Mouse (Mus musculus) heart, embryonic 16.5 days (tissue): ENCODE measurements around the gene Dnajc28. TPM values are rescaled to one million over a fixed set of nuclear protein-coding genes. Genes with fewer than 3 reads are reported as not detected.

Source experiments
- ATAC-seq: fragments of 200-750 bp; cut with Nextera tagmentation; replicated peaks from 2 replicates; pipeline ENCODE4 v1.8.0; 2017; ENCODE audit warnings: moderate number of reproducible peaks; ENCODE audit not compliant: insufficient read depth, low FRiP score; ENCODE audit errors: extremely low read depth
- H3K27ac ChIP-seq: fragments of 300-500 bp; sonication (generic); 2 replicates; pipeline ENCODE4 v1.5.1; 2014; ENCODE audit warnings: mild to moderate bottlenecking, low read length, control low read depth, moderate library complexity
- H3K27me3 ChIP-seq: fragments of 300-500 bp; sonication (generic); 2 replicates; pipeline ENCODE4 v1.6.1; 2014; ENCODE audit warnings: low read length, mixed read lengths; ENCODE audit not compliant: control insufficient read depth, insufficient read depth
- H3K36me3 ChIP-seq: fragments of 300-500 bp; sonication (generic); 2 replicates; pipeline ENCODE4 v1.6.1; 2014; ENCODE audit not compliant: control insufficient read depth, insufficient read depth
- H3K4me1 ChIP-seq: fragments of 300-500 bp; sonication (generic); 2 replicates; pipeline ENCODE4 v1.6.1; 2014; ENCODE audit warnings: low read length, mixed read lengths; ENCODE audit not compliant: control insufficient read depth, insufficient read depth
- H3K4me2 ChIP-seq: fragments of 300-500 bp; sonication (generic); 2 replicates; pipeline ENCODE4 v1.6.1; 2014; ENCODE audit warnings: low read depth, mild to moderate bottlenecking, control low read depth, low read length
- H3K4me3 ChIP-seq: fragments of 300-500 bp; sonication (generic); 2 replicates; pipeline ENCODE4 v1.5.1; 2014; ENCODE audit warnings: mild to moderate bottlenecking, control low read depth, low read length
- H3K9ac ChIP-seq: fragments of 300-500 bp; sonication (generic); 2 replicates; pipeline ENCODE4 v1.6.1; 2014; ENCODE audit warnings: low read length, control low read depth
- H3K9me3 ChIP-seq: fragments of 300-500 bp; sonication (generic); replicated peaks from 2 replicates; pipeline ENCODE4 v1.6.1; 2016; ENCODE audit warnings: low read length; ENCODE audit not compliant: control insufficient read depth
- WGBS: fragments of 180-500 bp; shearing (Covaris S2); extraction: QIAGEN DNeasy Blood & Tissue Kit; methylation state at CpG from one replicate; pipeline ENCODE4 v1.1.7; 2014; 5-methylcytosine and 5-hydroxymethylcytosine counted together
- polyA plus RNA-seq: library from polyadenylated mRNA; unstranded; fragments of >200 nt; fragmentation: Nextera tagmentation; extraction: Ambion mirVana; gene quantifications from 2 replicates; pipeline ENCODE4 v1.2.1, GENCODE M21; 2015

The Dnajc28 gene
- polyA plus RNA-seq, result 6.0 and 6.6 TPM in 2 replicates

- H3K9me3 ChIP-seq, result no peaks in the 10 kb centered on the region
- ATAC-seq, result peak; percentile 89
- H3K36me3 ChIP-seq, result peaks cover 16% of the 10 kb centered on the region
- H3K4me2 ChIP-seq, result peak within 1 kb of the TSS; percentile 94
- peak within 1 kb of the TSS; percentile 79 for H3K9ac ChIP-seq
- H3K4me3 ChIP-seq, result peak within 1 kb of the TSS; percentile 81
- no peak within 1 kb of the TSS for H3K27ac ChIP-seq
- H3K27me3 ChIP-seq, result no peaks in the 10 kb centered on the region
- WGBS, result 10% methylated on average over 39 of the region's 39 CpGs
- H3K4me1 ChIP-seq, result 0 out of 2 replicates have a peak, but pooled peaks cover 2% of the 10 kb centered on the region
These were observed at the start of gene Dnajc28 for GRCm38 (mm10) chr16:91618511-91619501. Dnajc28 (minus strand) TSS chr16:91619026.

DNA sequence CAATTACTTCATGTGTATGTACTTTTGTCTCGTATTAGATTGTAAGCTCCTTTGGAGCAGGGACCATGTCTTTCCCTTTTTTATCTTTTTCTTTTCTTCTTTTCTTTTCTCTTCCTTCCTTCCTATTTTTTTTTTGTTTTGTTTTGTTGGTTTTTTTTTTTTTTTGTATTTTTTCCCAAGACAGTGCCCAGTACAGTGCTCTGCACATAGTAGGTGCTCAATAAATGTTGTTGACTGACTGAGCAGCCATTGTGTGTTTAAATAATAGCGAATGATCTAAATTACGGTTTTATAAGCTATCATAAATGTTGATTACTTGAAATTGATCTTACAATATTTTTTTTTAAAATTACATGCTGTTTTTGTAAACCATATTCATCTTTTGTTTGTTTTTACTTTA lies 45.0 kb upstream of the Dnajc28 start:
- WGBS, result 95% methylated on average over 3 of the region's 3 CpGs
- ATAC-seq, result no peak
- Histone ChIP-seq H3K27ac (no peak overlapping the region), H3K4me2 (no peak overlapping the region), H3K27me3 (no peaks in the 10 kb centered on the region), H3K36me3 (peaks cover 70% of the 10 kb centered on the region), H3K4me1 (peaks cover 12% of the 10 kb centered on the region; the same call in 1 of the 2 replicates), H3K9ac (no peak overlapping the region), H3K4me3 (no peak overlapping the region), H3K9me3 (0 out of 2 replicates have a peak, but pooled peaks cover 2% of the 10 kb centered on the region)

GRCm38 (mm10) chr16:91662336-91662735 lies 43.5 kb upstream of the Dnajc28 start:
- H3K27me3 ChIP-seq, result no peaks in the 10 kb centered on the region
- no peak overlapping the region for H3K4me2 ChIP-seq
- H3K9ac ChIP-seq, result no peak overlapping the region
- peaks cover 15% of the 10 kb centered on the region; the same call in 1 of the 2 replicates for H3K4me1 ChIP-seq
- ATAC-seq, result no peak
- H3K4me3 ChIP-seq, result no peak overlapping the region
- H3K27ac ChIP-seq, result no peak overlapping the region
- 0 out of 2 replicates have a peak, but pooled peaks cover 2% of the 10 kb centered on the region for H3K9me3 ChIP-seq
- H3K36me3 ChIP-seq, result peaks cover 82% of the 10 kb centered on the region
- 83% methylated on average over 16 of the region's 16 CpGs for WGBS

DNA sequence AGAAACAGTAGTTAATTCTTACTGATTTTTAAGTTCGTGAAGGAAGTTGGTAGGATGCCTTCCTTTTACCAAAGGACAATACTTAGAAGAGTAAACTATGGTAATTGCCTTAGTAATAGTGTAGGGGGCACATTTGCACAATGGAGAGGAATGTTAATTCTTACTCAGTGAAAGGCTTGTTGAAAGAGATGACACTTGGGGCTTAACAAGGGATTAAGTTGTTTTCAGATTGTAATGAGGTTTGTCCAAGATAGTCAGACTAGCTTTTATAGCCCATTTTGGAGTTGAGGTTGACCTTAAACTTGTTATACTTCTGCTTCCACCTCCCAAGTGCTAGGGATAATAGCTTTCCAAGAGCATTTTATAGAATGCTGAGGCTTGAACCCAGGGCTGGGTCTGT lies 42.6 kb upstream of the Dnajc28 start:
- 0 out of 2 replicates have a peak, but pooled peaks cover 2% of the 10 kb centered on the region for H3K9me3 ChIP-seq
- H3K9ac ChIP-seq, result no peak overlapping the region
- H3K4me1 ChIP-seq, result peaks cover 15% of the 10 kb centered on the region; the same call in 1 of the 2 replicates
- no peaks in the 10 kb centered on the region for H3K27me3 ChIP-seq
- no peak overlapping the region for H3K4me2 ChIP-seq
- no peak overlapping the region for H3K4me3 ChIP-seq
- peaks cover 83% of the 10 kb centered on the region for H3K36me3 ChIP-seq
- H3K27ac ChIP-seq, result no peak overlapping the region
- 87% methylated on average over 1 of the region's 1 CpGs for WGBS
- no peak for ATAC-seq

GRCm38 (mm10) chr16:91659798-91660197 lies 41.0 kb upstream of the Dnajc28 start:
- ATAC-seq, result no peak
- Histone ChIP-seq H3K9me3 (0 out of 2 replicates have a peak, but pooled peaks cover 2% of the 10 kb centered on the region), H3K4me1 (peaks cover 15% of the 10 kb centered on the region; the same call in 1 of the 2 replicates), H3K27me3 (no peaks in the 10 kb centered on the region), H3K4me2 (no peak overlapping the region), H3K27ac (no peak overlapping the region), H3K4me3 (no peak overlapping the region), H3K9ac (no peak overlapping the region), H3K36me3 (peaks cover 84% of the 10 kb centered on the region)
- WGBS, result 96% methylated on average over 20 of the region's 20 CpGs

GRCm38 (mm10) chr16:91658471-91658870 lies 39.6 kb upstream of the Dnajc28 start:
- WGBS, result 77% methylated on average over 5 of the region's 5 CpGs
- H3K9me3 ChIP-seq, result 0 out of 2 replicates have a peak, but pooled peaks cover 2% of the 10 kb centered on the region
- no peak overlapping the region for H3K4me3 ChIP-seq
- peaks cover 15% of the 10 kb centered on the region; the same call in 1 of the 2 replicates for H3K4me1 ChIP-seq
- no peaks in the 10 kb centered on the region for H3K27me3 ChIP-seq
- no peak overlapping the region for H3K9ac ChIP-seq
- no peak overlapping the region for H3K4me2 ChIP-seq
- no peak for ATAC-seq
- peaks cover 78% of the 10 kb centered on the region for H3K36me3 ChIP-seq
- no peak overlapping the region for H3K27ac ChIP-seq

- no peak for ATAC-seq
- Histone ChIP-seq H3K9ac (no peak overlapping the region), H3K9me3 (0 out of 2 replicates have a peak, but pooled peaks cover 2% of the 10 kb centered on the region), H3K4me3 (no peak overlapping the region), H3K36me3 (peaks cover 74% of the 10 kb centered on the region), H3K27me3 (no peaks in the 10 kb centered on the region), H3K27ac (no peak overlapping the region), H3K4me2 (no peak overlapping the region), H3K4me1 (peaks cover 14% of the 10 kb centered on the region; the same call in 1 of the 2 replicates)
- WGBS, result 97% methylated on average over 17 of the region's 17 CpGs
These were observed 38.5 kb upstream of the Dnajc28 start for GRCm38 (mm10) chr16:91657285-91657684.

GRCm38 (mm10) chr16:91655285-91655684 lies 36.5 kb upstream of the Dnajc28 start:
- H3K27me3 ChIP-seq, result no peaks in the 10 kb centered on the region
- no peak overlapping the region for H3K27ac ChIP-seq
- ATAC-seq, result no peak
- no peak overlapping the region for H3K9ac ChIP-seq
- no peak overlapping the region for H3K4me3 ChIP-seq
- H3K4me2 ChIP-seq, result no peak overlapping the region
- H3K4me1 ChIP-seq, result peaks cover 6% of the 10 kb centered on the region; the same call in 1 of the 2 replicates
- WGBS, result 95% methylated on average over 9 of the region's 9 CpGs
- peaks cover 67% of the 10 kb centered on the region for H3K36me3 ChIP-seq
- H3K9me3 ChIP-seq, result 0 out of 2 replicates have a peak, but pooled peaks cover 2% of the 10 kb centered on the region

DNA sequence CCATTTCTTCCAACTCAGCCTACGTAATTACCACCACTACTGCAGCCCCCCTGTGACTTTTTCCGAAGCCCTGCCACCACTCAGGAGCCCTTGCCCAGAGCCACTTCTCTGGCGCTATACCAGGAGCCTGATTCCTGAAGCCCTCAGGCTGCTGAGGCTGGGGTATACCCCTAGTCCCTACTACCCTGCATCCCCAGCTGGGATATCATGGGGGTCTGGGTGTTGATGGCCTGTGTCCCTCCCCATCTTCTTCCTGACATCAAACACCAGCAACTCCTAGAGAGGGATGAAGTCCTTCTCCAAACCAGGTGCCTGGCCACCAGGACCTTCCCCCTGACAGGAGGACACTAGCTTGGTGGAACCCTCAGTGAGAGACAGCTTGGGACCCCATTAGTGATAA lies 33.4 kb upstream of the Dnajc28 start:
- Histone ChIP-seq H3K27me3 (no peaks in the 10 kb centered on the region), H3K36me3 (peaks cover 36% of the 10 kb centered on the region), H3K9ac (no peak overlapping the region), H3K4me3 (no peak overlapping the region), H3K4me2 (no peak overlapping the region), H3K27ac (no peak overlapping the region), H3K4me1 (peaks cover 8% of the 10 kb centered on the region), H3K9me3 (no peaks in the 10 kb centered on the region)
- 89% methylated on average over 3 of the region's 3 CpGs for WGBS
- ATAC-seq, result no peak
